Mouse (Mus musculus) cerebellum, adult (tissue): ENCODE data around the gene Podxl.

Source experiments
- ATAC-seq: cut with Nextera tagmentation; 2 replicates; pipeline ENCODE4 v1.9.2; 2017; ENCODE audit warnings: mild to moderate bottlenecking, moderate library complexity, mixed read lengths; ENCODE audit not compliant: insufficient number of reproducible peaks, low FRiP score, low TSS enrichment

The Podxl gene

GRCm38 (mm10) chr6:31524647-31525046 is 39.1 kb downstream of the Podxl start:
- ATAC-seq: no peak

GRCm38 (mm10) chr6:31524121-31524520 is 39.7 kb downstream of the Podxl start:
- no peak for ATAC-seq

- no peak for ATAC-seq
These were observed 40.1 kb downstream of the Podxl start for GRCm38 (mm10) chr6:31523657-31524056.

DNA sequence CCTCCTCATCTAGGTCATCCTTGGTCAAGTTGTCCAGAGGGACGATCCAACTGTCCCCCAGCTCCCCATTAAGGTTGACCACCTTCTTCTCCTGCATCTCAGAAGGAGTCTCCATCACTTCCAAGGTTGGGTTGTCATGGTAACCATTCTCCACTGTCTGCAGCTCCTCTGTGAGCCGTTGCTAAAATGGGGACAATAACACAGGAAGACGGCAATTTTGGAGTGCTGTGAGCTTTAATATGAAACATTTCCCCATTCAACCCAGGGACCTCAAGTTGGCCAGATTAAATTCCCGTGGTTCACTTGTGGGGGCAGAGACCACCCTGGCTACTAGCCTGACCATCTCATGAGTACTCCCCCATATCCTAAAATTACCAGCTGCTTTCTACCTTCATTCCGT is 40.7 kb downstream of the Podxl start:
- no peak for ATAC-seq

- no peak for ATAC-seq
These were observed 41.3 kb downstream of the Podxl start for GRCm38 (mm10) chr6:31522478-31522877.

- ATAC-seq: no peak
These were observed 42.1 kb downstream of the Podxl start for GRCm38 (mm10) chr6:31521491-31522355.

GRCm38 (mm10) chr6:31520486-31521215 is 43.1 kb downstream of the Podxl start:
- no peak for ATAC-seq

DNA sequence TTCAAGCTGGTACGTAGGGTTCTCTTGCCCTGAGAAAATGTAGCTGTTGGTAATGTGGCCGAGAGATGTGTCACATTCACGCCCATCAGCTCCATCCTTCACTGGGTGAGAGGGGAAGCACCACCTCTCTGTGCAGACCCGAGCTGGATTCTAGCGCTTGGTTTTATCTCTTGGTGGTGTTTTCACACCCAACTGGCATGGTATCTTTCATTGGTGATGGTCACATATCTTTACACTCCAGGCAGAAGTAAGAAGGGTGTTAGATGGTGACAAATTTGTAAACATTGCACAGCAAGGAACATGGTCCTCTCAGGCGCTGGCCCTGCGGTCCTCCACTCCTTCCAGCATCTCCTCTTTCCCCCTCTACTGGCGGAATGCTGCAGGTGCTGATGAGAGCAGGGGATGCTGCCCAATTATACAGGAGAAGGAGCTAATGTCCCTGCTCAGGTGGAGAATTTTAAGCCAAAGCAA is 44.7 kb downstream of the Podxl start:
- ATAC-seq: 0 out of 2 replicates have a peak, but pooled peaks have one; percentile 49

DNA sequence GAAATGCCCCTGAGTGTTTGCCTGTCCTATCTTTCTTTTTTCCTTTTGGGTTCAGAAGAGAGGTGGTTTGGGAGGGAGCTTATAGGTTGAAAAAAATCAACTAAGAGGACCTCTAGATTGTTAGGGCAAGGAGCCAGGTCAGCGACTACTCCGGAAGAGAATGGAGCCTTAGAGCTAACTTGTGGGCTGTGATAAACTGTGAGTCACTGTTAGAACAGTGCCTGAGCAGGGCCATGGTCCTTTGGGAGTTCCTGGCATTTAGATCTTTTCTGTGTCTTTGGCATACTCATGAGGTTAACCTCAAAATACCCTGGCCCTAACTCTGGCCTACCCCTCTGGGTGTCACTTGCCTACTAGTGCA is 45.5 kb downstream of the Podxl start:
- no peak for ATAC-seq

DNA sequence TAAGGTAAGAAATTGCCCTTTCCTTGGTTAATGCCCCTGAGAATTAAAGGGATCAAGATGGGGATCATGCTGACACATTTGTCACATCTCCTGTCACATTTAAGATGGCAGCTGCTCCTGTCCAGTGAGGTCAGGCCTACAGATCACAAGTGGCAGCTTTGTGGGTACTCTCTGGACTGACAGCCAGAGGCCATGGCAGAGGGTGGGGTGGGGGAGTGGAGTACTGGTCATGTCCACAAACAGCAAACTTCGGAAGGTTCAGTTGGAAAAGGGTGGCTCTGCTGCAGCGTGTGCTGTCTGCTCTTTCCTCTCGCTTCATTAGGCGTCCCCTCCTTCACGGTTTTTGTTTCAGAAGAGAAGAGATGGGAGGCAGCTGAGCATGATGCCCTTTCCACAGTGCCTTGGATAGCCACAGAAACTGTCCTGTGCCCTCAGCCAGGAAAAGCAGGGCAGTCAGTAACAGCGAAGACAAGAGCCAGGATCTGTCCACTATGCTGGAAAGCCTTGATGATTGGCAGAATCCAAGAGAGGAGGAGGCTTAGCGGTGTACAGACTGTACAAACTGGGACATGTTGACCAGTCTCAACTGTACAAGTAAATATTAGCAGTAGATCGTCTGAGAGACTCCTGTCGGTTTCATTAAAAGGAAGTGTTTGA is 46.0 kb downstream of the Podxl start:
- ATAC-seq: no peak

GRCm38 (mm10) chr6:31513726-31514125 is 50.1 kb downstream of the Podxl start:
- no peak for ATAC-seq

DNA sequence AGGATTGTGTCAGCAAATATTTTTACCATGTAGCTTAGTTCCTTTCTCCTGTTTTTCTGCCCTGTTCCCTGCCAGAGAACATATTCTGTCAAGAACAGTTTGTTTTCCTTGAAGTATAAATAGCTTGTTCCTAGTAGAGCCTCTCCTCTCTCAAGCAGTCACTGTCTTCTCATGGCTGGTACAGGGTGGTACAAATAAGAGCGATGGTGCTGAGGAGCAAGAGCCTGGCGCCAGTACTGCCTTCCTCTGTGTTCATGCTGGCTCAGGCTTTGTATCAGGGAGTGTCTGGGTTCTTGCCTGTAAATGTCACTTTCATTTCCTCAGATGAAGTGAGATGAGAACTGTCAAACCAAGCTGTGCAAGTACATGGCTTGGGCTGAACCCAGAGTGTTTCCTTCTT is 61.2 kb downstream of the Podxl start:
- ATAC-seq: no peak

DNA sequence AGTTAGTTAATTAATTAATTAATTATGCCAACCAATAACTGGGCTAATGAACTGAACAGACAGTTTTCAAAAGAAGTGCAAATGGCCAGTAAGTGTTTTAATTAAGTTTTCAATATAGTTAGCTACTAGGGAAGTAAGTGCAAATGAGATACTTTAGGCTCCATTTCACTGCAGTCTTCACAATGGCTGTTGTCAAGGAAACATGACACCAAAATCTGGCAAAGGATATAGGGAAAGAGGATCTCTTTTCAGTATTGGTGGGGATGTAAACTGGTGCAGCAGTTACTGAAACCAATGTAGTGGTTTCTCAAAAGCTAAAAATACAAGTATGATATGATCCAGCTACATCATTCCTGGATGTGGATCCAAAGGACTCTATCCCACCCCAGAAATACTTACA is 63.1 kb downstream of the Podxl start:
- ATAC-seq: no peak

DNA sequence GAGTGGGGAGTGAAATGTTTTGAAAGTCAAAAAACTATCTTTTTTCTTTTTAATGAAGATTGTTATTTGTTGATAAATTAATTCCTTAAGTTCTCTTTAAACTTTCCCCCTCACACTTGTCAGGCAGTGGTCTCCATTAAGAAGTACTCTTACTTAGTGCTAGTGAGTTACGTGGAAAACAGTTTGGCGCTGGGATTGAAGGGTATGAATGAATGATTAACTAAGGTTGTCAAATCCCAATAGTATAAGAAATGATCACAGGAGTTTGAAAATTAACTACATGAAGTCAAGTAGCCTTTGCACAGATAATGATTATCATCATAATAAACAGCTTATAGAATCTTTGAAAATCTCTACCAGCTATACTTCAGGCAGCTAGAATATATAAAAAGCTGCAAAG is 63.5 kb downstream of the Podxl start:
- no peak for ATAC-seq

- no peak for ATAC-seq
These were observed 63.9 kb downstream of the Podxl start for GRCm38 (mm10) chr6:31499836-31500235.

DNA sequence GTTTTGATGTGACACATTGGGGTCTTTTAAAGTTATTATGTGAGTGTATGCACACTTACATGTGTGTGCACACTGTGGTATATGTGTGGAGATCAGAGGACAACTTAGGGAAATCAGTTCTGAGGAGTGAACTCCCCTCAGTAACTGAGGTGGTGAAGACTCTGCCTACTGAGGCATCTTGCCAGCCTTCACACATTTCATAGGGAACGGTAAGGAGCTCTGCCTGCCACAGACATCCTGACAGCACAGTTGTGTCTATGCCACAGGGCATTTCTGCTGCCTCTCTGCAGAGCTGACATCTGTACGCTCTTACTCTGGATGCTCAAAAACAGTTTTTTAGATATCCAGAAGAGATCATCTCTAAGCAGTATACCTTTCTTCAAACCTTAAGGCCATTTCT is 67.6 kb downstream of the Podxl start:
- ATAC-seq: no peak

DNA sequence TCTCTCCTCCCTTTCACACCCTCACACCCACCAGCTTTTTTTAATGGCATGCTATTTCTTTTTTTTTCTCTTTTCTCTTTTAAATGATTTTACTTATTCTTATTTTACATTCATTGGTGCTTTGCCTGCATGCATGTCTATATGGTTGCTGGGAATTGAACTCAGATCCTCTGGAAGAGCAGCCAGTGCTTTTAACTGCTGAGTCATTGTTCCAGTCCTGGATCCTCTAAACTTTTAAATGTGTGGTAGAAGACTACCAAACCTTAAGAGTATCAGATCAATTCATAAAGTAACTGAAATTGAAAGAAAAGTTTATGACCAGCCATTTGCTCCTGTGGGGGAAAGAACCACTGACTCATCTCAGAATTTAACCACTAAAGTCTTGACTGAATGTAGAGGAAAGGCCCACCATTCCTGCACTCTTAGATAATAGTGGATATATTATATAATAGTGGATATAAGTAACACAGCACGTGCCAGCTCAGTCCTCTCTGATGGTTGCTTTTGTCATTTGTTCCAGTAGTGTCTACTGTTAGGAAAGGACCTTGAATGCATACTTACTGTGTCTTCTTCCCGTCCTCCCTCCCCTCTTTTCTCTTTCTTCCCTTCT is 68.6 kb downstream of the Podxl start:
- ATAC-seq: no peak

DNA sequence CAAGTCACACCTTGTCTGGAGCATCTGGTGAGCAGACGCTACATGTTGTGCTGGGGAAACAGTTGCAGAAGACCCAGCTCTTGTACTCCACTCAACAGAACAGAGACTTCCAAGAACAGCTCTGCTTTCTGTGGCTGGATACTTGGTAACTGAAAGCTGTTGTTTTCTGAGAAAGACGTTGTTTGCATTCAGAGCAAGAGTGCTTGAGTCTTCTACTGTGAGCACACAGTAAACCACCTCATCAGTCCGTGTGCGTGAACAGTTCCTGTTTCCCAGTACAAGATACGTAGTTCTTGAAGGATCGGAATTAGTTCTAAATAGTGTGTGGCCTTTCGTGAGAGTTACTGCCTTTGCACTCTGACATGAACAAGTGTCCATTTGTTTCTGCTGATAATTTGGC is 73.8 kb downstream of the Podxl start:
- ATAC-seq: no peak

GRCm38 (mm10) chr6:31486601-31487000 is 77.2 kb downstream of the Podxl start:
- ATAC-seq: no peak

GRCm38 (mm10) chr6:31480008-31480407 is 83.8 kb downstream of the Podxl start:
- ATAC-seq: no peak

- no peak for ATAC-seq
These were observed 85.6 kb downstream of the Podxl start for GRCm38 (mm10) chr6:31478221-31478620.
